23 mouse cellular contexts compared by ENCODE assay signal in the genomic region with DNA sequence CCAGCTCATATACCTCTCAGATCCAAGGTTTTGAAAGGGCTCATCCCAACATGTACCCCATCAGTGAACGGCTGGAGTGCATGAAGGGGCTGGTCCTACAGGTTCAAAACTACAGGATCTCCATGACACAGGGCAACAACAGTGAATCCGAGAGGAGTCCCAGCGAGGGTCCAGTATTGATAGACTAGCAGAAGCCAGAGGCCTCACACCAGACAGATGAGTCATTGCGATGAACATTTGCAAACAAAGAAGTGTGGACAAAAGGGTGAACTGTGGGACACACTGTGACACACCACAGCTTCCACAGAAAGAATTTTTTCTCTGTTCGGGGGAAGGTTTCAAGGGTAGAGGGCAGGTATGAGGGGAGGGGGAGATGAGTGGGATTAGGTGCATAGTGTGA. TPM values are rescaled to one million over a fixed set of nuclear protein-coding genes. Genes with fewer than 3 reads are reported as not detected.
DNase-seq lines count a peak whose midpoint lies in the region; ATAC-seq lines count a peak whose summit lies in the region.
"Had no signal": no experiment of that assay in that cellular context is flagged by ENCODE, and none has a peak within 500 bp of the region (broad histone marks: within the 10 kb centered on the region; RNA-seq: fewer than 3 reads in every experiment).

No protein-coding gene starts in this region.

- no peaks in the 10 kb centered on the region for H3K4me1 ChIP-seq in liver, embryonic 16.5 days (ENCODE audit: control insufficient read depth, low read depth, low read length)
- no peaks in the 10 kb centered on the region for H3K4me1 ChIP-seq in liver, embryonic 12.5 days
- H3K4me1 ChIP-seq: embryonic facial prominence, embryonic 10.5 days; embryonic facial prominence, embryonic 12.5 days; forebrain, embryonic 13.5 days; forebrain, embryonic 15.5 days had no signal

- ATAC-seq in liver, embryonic 16.5 days (ENCODE audit: low read depth) = 0 out of 2 replicates have a peak, but pooled peaks have one; percentile 27
- ATAC-seq in liver, embryonic 12.5 days = no peak
- ATAC-seq: CD4-positive, CD25-positive, alpha-beta regulatory T cell, adult 4 months; forebrain, embryonic 13.5 days; forebrain, embryonic 15.5 days; forebrain, postnatal 0 days had no signal

- 48% methylated on average over 5 of the region's 5 CpGs for WGBS in liver, embryonic 16.5 days (ENCODE audit: insufficient replicate concordance)
- WGBS in liver, embryonic 12.5 days (ENCODE audit: insufficient replicate concordance) = 63% methylated on average over 5 of the region's 5 CpGs

- no peaks in the 10 kb centered on the region for H3K27me3 ChIP-seq in liver, embryonic 16.5 days (ENCODE audit: control insufficient read depth, insufficient read depth, low read depth, low read length)
- H3K27me3 ChIP-seq in liver, embryonic 12.5 days (replicated peaks) = 0 out of 2 replicates have a peak, but pooled peaks cover 4% of the 10 kb centered on the region
- H3K27me3 ChIP-seq: embryonic facial prominence, embryonic 12.5 days; forebrain, embryonic 13.5 days; forebrain, embryonic 15.5 days had no signal

- no peaks in the 10 kb centered on the region for H3K9me3 ChIP-seq in liver, embryonic 16.5 days (replicated peaks; ENCODE audit: control insufficient read depth, low read length)
- no peaks in the 10 kb centered on the region for H3K9me3 ChIP-seq in liver, embryonic 12.5 days (replicated peaks)
- H3K9me3 ChIP-seq: embryonic facial prominence, embryonic 10.5 days; embryonic facial prominence, embryonic 12.5 days; forebrain, embryonic 13.5 days; forebrain, embryonic 15.5 days; G1E had no signal

- no peak overlapping the region for H3K9ac ChIP-seq in liver, embryonic 16.5 days (ENCODE audit: low read depth, low read length)
- no peak overlapping the region for H3K9ac ChIP-seq in liver, embryonic 12.5 days
- H3K9ac ChIP-seq: embryonic facial prominence, embryonic 12.5 days; forebrain, embryonic 13.5 days; forebrain, embryonic 15.5 days; forebrain, postnatal 0 days had no signal

- no peaks in the 10 kb centered on the region for H3K36me3 ChIP-seq in liver, embryonic 16.5 days (ENCODE audit: control insufficient read depth, insufficient read depth)
- H3K36me3 ChIP-seq in liver, embryonic 12.5 days = no peaks in the 10 kb centered on the region
- H3K36me3 ChIP-seq: embryonic facial prominence, embryonic 10.5 days; embryonic facial prominence, embryonic 12.5 days; forebrain, embryonic 15.5 days; G1E had no signal

- no peak overlapping the region for H3K4me2 ChIP-seq in liver, embryonic 16.5 days (ENCODE audit: low read depth, low read length)
- no peak overlapping the region for H3K4me2 ChIP-seq in liver, embryonic 12.5 days
- H3K4me2 ChIP-seq: embryonic facial prominence, embryonic 12.5 days; forebrain, embryonic 13.5 days; forebrain, embryonic 15.5 days had no signal

- H3K4me3 ChIP-seq in liver, embryonic 16.5 days (ENCODE audit: low read depth, low read length) = no peak overlapping the region
- H3K4me3 ChIP-seq in liver, embryonic 12.5 days = no peak overlapping the region
- H3K4me3 ChIP-seq: embryonic facial prominence, embryonic 10.5 days; embryonic facial prominence, embryonic 12.5 days; forebrain, embryonic 13.5 days; forebrain, embryonic 15.5 days had no signal

- peak; percentile 11 for DNase-seq in 3T3-L1 (ENCODE audit: low read depth, low spot score)
- peak; percentile 66 for DNase-seq in Muller cell, postnatal 12 days (ENCODE audit: inconsistent ontology term)
- DNase-seq in adrenal gland, postnatal 25 days = no peak
- DNase-seq: adrenal gland, adult 2 months; adrenal gland, postnatal 10 days; adrenal gland, postnatal 36 days; B cell, adult 2 months; cerebellum, adult 11-12 months; cerebellum, adult 2 months; cerebellum, adult 9-10 months; cerebellum, postnatal 10 days; cerebellum, postnatal 25 days; forebrain, postnatal 0 days had no signal

- H3K27ac ChIP-seq in liver, embryonic 16.5 days (ENCODE audit: low read length) = no peak overlapping the region
- H3K27ac ChIP-seq in liver, embryonic 12.5 days = no peak overlapping the region
- H3K27ac ChIP-seq: embryonic facial prominence, embryonic 10.5 days; embryonic facial prominence, embryonic 12.5 days; forebrain, embryonic 13.5 days; forebrain, embryonic 15.5 days had no signal

RNA-seq across cellular contexts. Expression of gene Spp2, which starts 13.4 kb away (rescaled TPM):
- 472 and 497 TPM in 2 replicates for polyA plus RNA-seq in liver, embryonic 16.5 days (2015; fragmentation: Nextera tagmentation; extraction: Ambion mirVana)
- 105 and 113 TPM in 2 replicates for polyA plus RNA-seq in liver, embryonic 12.5 days (2016; fragmentation: Nextera tagmentation; extraction: Ambion mirVana)
- total RNA-seq in adrenal gland, postnatal 25 days (2021) = 2.7 TPM in 1 of 2 replicates, not detected in the other
- total RNA-seq: adrenal gland, postnatal 36 days; CH12.LX; G1E had no signal
- polyA plus RNA-seq: CD4-positive, CD25-positive, alpha-beta regulatory T cell, adult 4 months; embryonic facial prominence, embryonic 12.5 days; forebrain, embryonic 11.5 days; forebrain, embryonic 13.5 days; forebrain, embryonic 15.5 days; G1E had no signal
